Mouse (Mus musculus) testis, postnatal 10 days (tissue): Measurements from ENCODE around the gene Gm20850.
"Not testable (repeated sequence)": the region's sequence is repeated elsewhere in the genome, so short reads cannot be mapped to it uniquely, and the experiment has no call there.

Source experiments
- DNase-seq: peaks from one replicate; pipeline ENCODE4 v3.0.0; 2021; ENCODE audit warnings: low spot score

Gm20850 gene

DNA sequence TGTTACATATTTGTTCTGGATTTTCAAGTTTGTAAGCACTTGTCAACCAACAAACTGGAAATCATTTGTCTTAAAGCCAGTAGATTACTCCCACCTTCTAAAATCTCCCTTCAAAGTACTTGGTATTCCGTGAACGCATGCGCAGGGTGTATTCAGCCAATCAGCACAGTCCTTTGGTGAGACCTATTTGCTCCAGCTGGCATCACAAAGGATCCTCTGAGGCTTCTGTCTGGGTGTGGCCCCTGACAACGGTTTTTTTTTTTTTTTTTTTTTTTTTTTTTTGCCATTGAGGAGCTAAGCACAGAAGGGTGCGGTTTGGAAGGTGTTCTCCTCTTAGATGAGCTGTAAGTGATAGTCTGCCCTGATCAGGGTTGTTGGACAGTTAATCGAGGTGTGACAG lies at the start of gene Gm20850:
Gene Gm20850, plus strand, starts transcription at position 301 of the 400 bp plus-strand sequence.
- not testable (repeated sequence) for DNase-seq
